Mouse (Mus musculus): ENCODE results near the gene Iffo1. TPM values are rescaled to one million over a fixed set of nuclear protein-coding genes. Genes with fewer than 3 reads are reported as not detected.

Gene Iffo1
- polyA plus RNA-seq (2012; rRNA removed; ENCODE audit: low replicate concordance) = 32.1 and 52.1 TPM in 2 replicates

GRCm38 (mm10) chr6:125145001-125145400 is at the start of gene Iffo1:
TSS of gene Iffo1 (plus strand) at chr6:125145241.

GRCm38 (mm10) chr6:125095391-125096278 is 49.4 kb upstream of the Iffo1 start, which contains the start of gene Chd4:
TSS of gene Chd4 (plus strand) at chr6:125095981.

DNA sequence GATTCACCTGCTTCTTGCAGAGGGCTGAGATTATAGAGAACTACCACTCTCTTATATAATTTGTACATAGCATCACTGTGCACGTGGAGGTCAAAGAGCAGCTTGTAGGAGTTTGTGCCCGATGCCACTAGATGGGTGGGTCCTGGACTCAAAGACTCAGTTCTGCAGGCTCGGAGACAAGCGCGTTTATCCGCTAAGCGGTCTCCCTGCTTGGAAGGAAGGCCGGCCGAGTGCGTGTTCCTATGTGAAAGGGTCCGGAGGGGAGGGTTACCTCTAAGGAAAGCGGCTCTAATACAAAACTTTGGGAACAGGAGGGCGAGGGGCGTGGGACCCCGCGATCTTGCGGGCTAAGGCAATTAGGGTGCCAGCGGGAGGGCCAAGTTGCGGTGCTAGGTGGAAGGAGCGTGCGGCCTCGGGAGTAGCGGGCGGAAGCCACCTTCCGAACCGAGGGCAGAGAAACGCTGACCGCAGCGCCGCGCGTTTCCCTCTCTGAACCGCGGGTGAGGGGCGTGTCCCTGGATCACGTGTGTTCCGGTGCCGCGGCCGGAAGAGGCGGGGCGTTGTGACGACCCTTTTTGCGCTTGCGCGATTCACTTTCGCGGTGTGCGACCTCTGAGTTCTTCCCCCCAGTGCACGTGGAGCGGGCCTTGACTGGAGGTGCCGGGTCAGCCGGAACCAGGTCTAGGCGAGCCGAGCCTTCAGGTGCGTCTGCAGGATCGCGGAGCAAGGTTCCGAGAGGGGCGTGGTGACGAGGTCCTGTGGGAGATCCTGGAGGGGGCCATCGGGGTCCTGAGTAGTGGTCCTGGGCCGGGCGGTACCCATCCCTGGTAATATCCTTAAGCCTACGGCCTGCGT is 13.5 kb upstream of the Iffo1 start, which contains the start of gene Nop2:
Gene Nop2 (plus strand): TSS at position 608 of the 855 bp plus-strand sequence.

GRCm38 (mm10) chr6:125166051-125166751 is 21.2 kb downstream of the Iffo1 start, which contains the start of gene Gapdh:
TSS of gene Gapdh (minus strand) at chr6:125166467.

DNA sequence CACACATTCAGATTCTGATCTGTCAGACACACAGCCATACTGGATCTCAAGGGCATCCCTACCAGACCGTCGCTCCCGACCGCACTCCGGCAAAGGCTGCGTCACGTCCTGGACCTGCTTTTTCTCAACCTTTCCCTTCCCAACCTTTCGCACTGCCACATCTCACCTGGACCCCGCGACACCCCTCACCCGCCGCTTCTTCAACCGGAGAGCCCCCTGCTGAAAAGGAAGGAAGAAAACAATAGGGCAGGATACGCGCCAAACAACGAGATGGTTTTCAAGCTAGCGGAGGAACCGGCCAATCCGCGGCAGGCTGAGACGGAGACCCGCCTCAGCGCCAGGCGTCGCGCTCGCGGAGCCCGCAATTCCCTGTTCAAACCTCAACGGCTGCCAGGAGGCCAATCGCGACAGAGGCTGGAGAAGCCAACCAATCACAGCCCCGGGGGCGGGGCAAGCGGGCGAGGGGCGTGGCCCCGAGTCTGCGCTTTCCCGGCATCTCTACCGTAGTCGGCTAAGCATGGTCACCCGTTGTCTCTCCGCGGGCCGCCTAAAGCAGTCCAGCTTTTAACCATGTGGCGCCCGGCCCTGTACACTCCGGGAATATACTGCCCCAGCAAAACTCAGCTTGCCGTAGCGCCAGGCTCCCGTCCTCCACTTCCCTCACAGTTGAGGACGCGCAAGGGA is 46.4 kb downstream of the Iffo1 start, which contains the start of the genes Ncapd2 and Mrpl51:
Gene Ncapd2 (minus strand): TSS at position 370 of the 684 bp plus-strand sequence.
Gene Mrpl51 (plus strand): TSS at position 470 of the 684 bp plus-strand sequence.

Other genes with a start within 250 kb of the Iffo1 start
- 9.6 and 17.2 TPM in 2 replicates for gene Lag3, start 233.5 kb upstream of the Iffo1 start, polyA plus RNA-seq (2012; rRNA removed; ENCODE audit: low replicate concordance)
- 1,592 and 1,640 TPM in 2 replicates for gene Ptms, start 225.1 kb upstream of the Iffo1 start, polyA plus RNA-seq (2012; rRNA removed; ENCODE audit: low replicate concordance)
- gene Mlf2, start 213.9 kb upstream of the Iffo1 start, polyA plus RNA-seq (2012; rRNA removed; ENCODE audit: low replicate concordance) = 328 and 380 TPM in 2 replicates
- 176 and 323 TPM in 2 replicates for gene Cops7a, start 179.7 kb upstream of the Iffo1 start, polyA plus RNA-seq (2012; rRNA removed; ENCODE audit: low replicate concordance)
- gene Pianp, start 148.5 kb upstream of the Iffo1 start, polyA plus RNA-seq (2012; rRNA removed; ENCODE audit: low replicate concordance) = 5.0 and 7.7 TPM in 2 replicates
- gene Zfp384, start 136.1 kb upstream of the Iffo1 start, polyA plus RNA-seq (2012; rRNA removed; ENCODE audit: low replicate concordance) = 61.5 and 67.0 TPM in 2 replicates
- gene Ing4, start 105.5 kb upstream of the Iffo1 start, polyA plus RNA-seq (2012; rRNA removed; ENCODE audit: low replicate concordance) = 37.4 and 67.5 TPM in 2 replicates
- gene Acrbp, start 95.6 kb upstream of the Iffo1 start, polyA plus RNA-seq (2012; rRNA removed; ENCODE audit: low replicate concordance) = 29.9 and 38.8 TPM in 2 replicates
- 26.4 and 31.1 TPM in 2 replicates for gene Lpar5, start 77.3 kb upstream of the Iffo1 start, polyA plus RNA-seq (2012; rRNA removed; ENCODE audit: low replicate concordance)
- gene Chd4, start 49.3 kb upstream of the Iffo1 start, polyA plus RNA-seq (2012; rRNA removed; ENCODE audit: low replicate concordance) = 30.4 and 134 TPM in 2 replicates
- 15.3 and 15.5 TPM in 2 replicates for gene Nop2, start 13.3 kb upstream of the Iffo1 start, polyA plus RNA-seq (2012; rRNA removed; ENCODE audit: low replicate concordance)
- 3,410 and 6,480 TPM in 2 replicates for gene Gapdh, start 21.2 kb downstream of the Iffo1 start, polyA plus RNA-seq (2012; rRNA removed; ENCODE audit: low replicate concordance)
- 39.1 and 40.1 TPM in 2 replicates for gene Ncapd2, start 46.5 kb downstream of the Iffo1 start, polyA plus RNA-seq (2012; rRNA removed; ENCODE audit: low replicate concordance)
- 46.4 and 62.9 TPM in 2 replicates for gene Mrpl51, start 46.6 kb downstream of the Iffo1 start, polyA plus RNA-seq (2012; rRNA removed; ENCODE audit: low replicate concordance)
- gene Vamp1, start 70.3 kb downstream of the Iffo1 start, polyA plus RNA-seq (2012; rRNA removed; ENCODE audit: low replicate concordance) = 28.7 and 36.3 TPM in 2 replicates
- 26.1 and 32.6 TPM in 2 replicates for gene Tapbpl, start 86.6 kb downstream of the Iffo1 start, polyA plus RNA-seq (2012; rRNA removed; ENCODE audit: low replicate concordance)
- gene Cd27, start 91.8 kb downstream of the Iffo1 start, polyA plus RNA-seq (2012; rRNA removed; ENCODE audit: low replicate concordance) = 61.3 and 95.2 TPM in 2 replicates
- gene Tuba3a, start 140.8 kb downstream of the Iffo1 start, polyA plus RNA-seq (2012; rRNA removed; ENCODE audit: low replicate concordance) = 0.14 TPM in 1 of 2 replicates, not detected in the other
- 84.9 and 110 TPM in 2 replicates for gene Ltbr, start 168.6 kb downstream of the Iffo1 start, polyA plus RNA-seq (2012; rRNA removed; ENCODE audit: low replicate concordance)
- 14.9 and 18.5 TPM in 2 replicates for gene Scnn1a, start 175.4 kb downstream of the Iffo1 start, polyA plus RNA-seq (2012; rRNA removed; ENCODE audit: low replicate concordance)
- gene Tnfrsf1a, start 204.1 kb downstream of the Iffo1 start, polyA plus RNA-seq (2012; rRNA removed; ENCODE audit: low replicate concordance) = 184 and 196 TPM in 2 replicates
- gene Plekhg6, start 235.6 kb downstream of the Iffo1 start, polyA plus RNA-seq (2012; rRNA removed; ENCODE audit: low replicate concordance) = 4.0 and 4.1 TPM in 2 replicates